Mouse (Mus musculus) neural tube, embryonic 11.5 days (tissue): ENCODE results near the gene Erap1. TPM values are rescaled to one million over a fixed set of nuclear protein-coding genes. Genes with fewer than 3 reads are reported as not detected.

Source experiments
- polyA plus RNA-seq: library from polyadenylated mRNA; unstranded; fragments of >200 nt; fragmentation: Nextera tagmentation; extraction: Ambion mirVana; gene quantifications from 2 replicates; pipeline ENCODE4 v1.2.1, GENCODE M21; 2014

Erap1 gene
- polyA plus RNA-seq, 1 experiment from 2014 or later: 7.6 TPM

Other genes with a start within 250 kb of the Erap1 start
- gene Zfp72, start 248.7 kb upstream of the Erap1 start, polyA plus RNA-seq: 4.0 and 5.8 TPM in 2 replicates
- 72.9 and 74.4 TPM in 2 replicates for gene Ftl1-ps1, start 239.9 kb upstream of the Erap1 start, polyA plus RNA-seq
- 18.5 and 22.6 TPM in 2 replicates for gene Zfp825, start 145.6 kb upstream of the Erap1 start, polyA plus RNA-seq
- 19.2 and 19.6 TPM in 2 replicates for gene Cast, start 169.2 kb downstream of the Erap1 start, polyA plus RNA-seq